Mouse (Mus musculus) CD4-positive, CD25-positive, alpha-beta regulatory T cell (primary cell): ENCODE data around the gene Clec3a. TPM values are rescaled to one million over a fixed set of nuclear protein-coding genes. Genes with fewer than 3 reads are reported as not detected.

Experiments
- polyA plus RNA-seq: library from polyadenylated mRNA; unstranded; fragments of 100-300 nt; shearing (Covaris generic); gene quantifications from one replicate; pipeline ENCODE4 v1.2.1, GENCODE M21; 2017

The Clec3a gene
- polyA plus RNA-seq = not detected

DNA sequence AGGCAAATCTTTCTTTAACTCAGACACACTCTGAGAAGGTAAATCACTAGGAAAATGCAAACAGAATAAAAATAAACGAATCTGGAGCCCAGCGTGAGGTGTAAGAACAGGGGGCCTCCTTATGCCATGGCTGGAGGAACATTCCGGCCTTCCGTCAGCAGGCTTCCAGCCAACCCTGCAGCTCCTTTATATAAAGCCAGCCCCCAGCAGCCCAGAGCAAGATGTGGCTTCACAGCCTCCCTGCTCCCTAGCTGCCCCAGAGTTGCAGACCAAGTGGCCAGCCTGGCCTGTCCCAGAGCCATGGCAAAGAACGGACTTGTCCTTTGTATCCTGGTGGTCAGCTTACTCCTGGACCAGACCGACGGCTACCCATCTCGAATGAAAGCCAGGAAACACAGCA lies at the start of gene Clec3a:
TSS of gene Clec3a (plus strand) at position 301 of the 400 bp plus-strand sequence.

DNA sequence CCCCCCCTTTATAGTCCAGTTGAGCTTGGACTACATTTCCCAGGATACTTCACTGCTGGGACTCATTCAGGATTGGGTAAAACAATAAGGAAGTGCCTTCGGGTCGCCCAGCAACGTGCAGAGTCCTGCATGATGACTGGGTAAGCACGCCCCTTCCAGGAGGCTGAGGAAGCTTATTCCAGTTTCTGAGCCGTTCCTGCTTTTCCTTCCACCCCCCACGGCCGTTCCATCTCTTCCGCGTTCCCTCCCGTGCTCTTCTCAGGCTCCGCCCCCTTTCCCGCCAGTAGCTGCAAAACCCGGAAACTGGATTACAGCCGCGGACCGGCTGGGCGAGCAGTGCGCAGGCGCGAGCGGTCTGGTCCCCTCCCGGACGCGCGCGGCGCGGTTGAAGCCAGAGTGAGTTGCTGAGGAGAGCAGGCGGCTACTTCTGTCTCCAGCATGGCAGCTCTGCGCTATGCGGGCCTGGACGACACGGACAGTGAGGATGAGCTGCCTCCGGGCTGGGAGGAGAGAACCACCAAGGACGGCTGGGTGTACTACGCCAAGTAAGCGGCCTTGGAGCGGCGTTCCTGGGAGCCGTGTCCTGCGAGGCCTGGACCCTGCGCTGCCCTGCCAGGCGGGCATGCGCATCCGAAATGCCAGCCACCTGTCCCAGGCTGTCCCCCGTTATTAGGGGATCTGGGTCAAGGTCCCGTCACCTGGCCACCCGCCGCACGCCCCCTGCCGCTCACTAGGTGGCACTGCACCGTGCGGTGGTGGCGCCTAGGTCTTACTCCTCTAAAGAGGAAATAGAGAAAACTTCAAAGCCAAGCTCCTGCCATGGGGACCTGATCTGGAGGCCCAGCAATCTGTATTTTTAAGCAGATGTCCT lies 21.7 kb downstream of the Clec3a start, which contains the start of gene Wwox:
TSS of gene Wwox (plus strand) at position 322 of the 871 bp plus-strand sequence.

Other genes with a start within 250 kb of the Clec3a start
- 0.17 TPM for gene Vat1l, start 212.5 kb upstream of the Clec3a start, polyA plus RNA-seq
- gene Wwox, start 21.6 kb downstream of the Clec3a start, polyA plus RNA-seq = 7.3 TPM